Mouse (Mus musculus) forebrain, embryonic 16.5 days (tissue): ENCODE results near the gene Cphx2. TPM values are rescaled to one million over a fixed set of nuclear protein-coding genes. Genes with fewer than 3 reads are reported as not detected.
A peak's percentile ranks its signal among the peaks of the same experiment; 100 is the strongest.
"Not testable (repeated sequence)": the region's sequence is repeated elsewhere in the genome, so short reads cannot be mapped to it uniquely, and the experiment has no call there.

Source experiments
- ATAC-seq: fragments of 200-750 bp; cut with Nextera tagmentation; 2 replicates; pipeline ENCODE4 v1.8.0; 2017; ENCODE audit warnings: mild to moderate bottlenecking, moderate library complexity
- H3K27ac ChIP-seq: fragments of 300-500 bp; sonication (generic); 2 replicates; pipeline ENCODE4 v1.5.1; 2014; ENCODE audit warnings: low read length, control low read depth
- H3K27me3 ChIP-seq: fragments of 300-500 bp; sonication (generic); replicated peaks from 2 replicates; pipeline ENCODE4 v1.6.1; 2014; ENCODE audit warnings: low read length; ENCODE audit not compliant: control insufficient read depth, insufficient read depth
- H3K36me3 ChIP-seq: fragments of 300-500 bp; sonication (generic); 2 replicates; pipeline ENCODE4 v1.6.1; 2014; ENCODE audit not compliant: control insufficient read depth, insufficient read depth
- H3K4me1 ChIP-seq: fragments of 300-500 bp; sonication (generic); replicated peaks from 2 replicates; pipeline ENCODE4 v1.6.1; 2014; ENCODE audit warnings: low read length; ENCODE audit not compliant: control insufficient read depth, insufficient read depth
- H3K4me2 ChIP-seq: fragments of 300-500 bp; sonication (generic); 2 replicates; pipeline ENCODE4 v1.6.1; 2014; ENCODE audit warnings: mild to moderate bottlenecking, low read length, control low read depth
- H3K4me3 ChIP-seq: fragments of 300-500 bp; sonication (generic); replicated peaks from 2 replicates; pipeline ENCODE4 v1.5.1; 2014; ENCODE audit warnings: mild to moderate bottlenecking, low read length, control low read depth
- H3K9ac ChIP-seq: fragments of 300-500 bp; sonication (generic); replicated peaks from 2 replicates; pipeline ENCODE4 v1.6.1; 2014; ENCODE audit warnings: low read depth, low read length, control low read depth
- H3K9me3 ChIP-seq: fragments of 300-500 bp; sonication (generic); 2 replicates; pipeline ENCODE4 v1.6.1; 2016; ENCODE audit warnings: low read length; ENCODE audit not compliant: control insufficient read depth
- WGBS: fragments of 180-500 bp; shearing (Covaris S2); extraction: QIAGEN DNeasy Blood & Tissue Kit; methylation state at CpG from one replicate; pipeline ENCODE4 v1.1.7; 2014; 5-methylcytosine and 5-hydroxymethylcytosine counted together
- polyA plus RNA-seq: library from polyadenylated mRNA; unstranded; fragments of >200 nt; fragmentation: Nextera tagmentation; extraction: Ambion mirVana; gene quantifications from 2 replicates; pipeline ENCODE4 v1.2.1, GENCODE M21; 2015

Gene Cphx2
- polyA plus RNA-seq, 1 experiment from 2014 or later: not detected

DNA sequence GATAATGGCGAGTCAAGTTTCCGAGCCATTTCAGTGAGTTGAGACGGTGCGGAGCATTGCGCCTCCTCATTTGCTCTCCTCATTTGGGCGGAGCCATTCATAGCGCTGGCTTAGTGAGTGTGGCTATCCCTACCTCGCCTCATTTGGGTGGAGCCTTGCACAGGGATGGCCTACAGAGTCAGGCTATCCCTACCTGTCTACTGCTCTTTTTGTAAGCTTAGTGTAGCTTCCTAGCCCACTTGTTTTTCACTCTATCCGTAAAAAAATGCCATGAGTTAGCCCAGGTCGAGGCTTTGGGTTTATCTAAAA lies 14.0 kb upstream of the Cphx2 start, which contains the start of gene Tmem254c:
Tmem254c (minus strand) TSS at position 31 of the 309 bp plus-strand sequence.
- not testable (repeated sequence) for H3K4me1 ChIP-seq, H3K9ac ChIP-seq, H3K36me3 ChIP-seq, H3K4me2 ChIP-seq, H3K4me3 ChIP-seq, H3K27me3 ChIP-seq, H3K27ac ChIP-seq, H3K9me3 ChIP-seq
- no CpG with 5 or more reads among the region's 10 CpGs for WGBS
- ATAC-seq: peak; percentile 92

GRCm38 (mm10) chr14:26076620-26077390 lies 4.5 kb upstream of the Cphx2 start:
- not testable (repeated sequence) for H3K27ac ChIP-seq, H3K9ac ChIP-seq, H3K4me3 ChIP-seq, H3K4me2 ChIP-seq, H3K27me3 ChIP-seq, H3K9me3 ChIP-seq, ATAC-seq, H3K4me1 ChIP-seq, H3K36me3 ChIP-seq
- no CpG with 5 or more reads among the region's 5 CpGs for WGBS

DNA sequence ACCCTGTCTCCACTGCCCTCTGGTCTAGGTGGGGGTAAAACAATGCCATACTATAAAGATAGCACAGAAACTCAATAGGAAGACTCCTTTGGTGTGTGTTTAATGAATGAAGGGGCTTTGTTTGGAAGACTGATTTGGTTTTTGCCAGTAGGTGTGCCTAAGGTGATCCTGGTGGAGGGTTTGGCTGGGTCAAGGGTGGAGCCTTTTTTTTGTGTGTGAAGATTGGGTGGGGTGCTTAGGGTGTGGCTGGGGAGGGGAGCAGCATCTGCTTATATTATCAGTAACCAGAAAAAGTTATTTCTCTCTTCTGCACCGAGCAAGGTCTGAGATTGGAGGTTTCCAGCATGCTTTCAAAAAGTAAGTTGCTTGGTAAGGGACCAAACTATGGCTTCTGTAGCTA lies 681 bp downstream of the Cphx2 start, which contains the start of gene Cphx3:
Cphx3 (plus strand) TSS at position 301 of the 400 bp plus-strand sequence.
- H3K36me3 ChIP-seq, ATAC-seq, H3K27ac ChIP-seq, H3K4me3 ChIP-seq, H3K9ac ChIP-seq, H3K4me2 ChIP-seq, H3K9me3 ChIP-seq, H3K4me1 ChIP-seq, H3K27me3 ChIP-seq: not testable (repeated sequence)
- no CpG with 5 or more reads among the region's 1 CpGs for WGBS

- not testable (repeated sequence) for H3K4me2 ChIP-seq, H3K9ac ChIP-seq, H3K4me3 ChIP-seq, H3K9me3 ChIP-seq, H3K36me3 ChIP-seq, ATAC-seq, H3K4me1 ChIP-seq, H3K27me3 ChIP-seq, H3K27ac ChIP-seq
- no CpG with 5 or more reads among the region's 3 CpGs for WGBS
Observed at GRCm38 (mm10) chr14:26097622-26098021, 16.3 kb downstream of the Cphx2 start.

DNA sequence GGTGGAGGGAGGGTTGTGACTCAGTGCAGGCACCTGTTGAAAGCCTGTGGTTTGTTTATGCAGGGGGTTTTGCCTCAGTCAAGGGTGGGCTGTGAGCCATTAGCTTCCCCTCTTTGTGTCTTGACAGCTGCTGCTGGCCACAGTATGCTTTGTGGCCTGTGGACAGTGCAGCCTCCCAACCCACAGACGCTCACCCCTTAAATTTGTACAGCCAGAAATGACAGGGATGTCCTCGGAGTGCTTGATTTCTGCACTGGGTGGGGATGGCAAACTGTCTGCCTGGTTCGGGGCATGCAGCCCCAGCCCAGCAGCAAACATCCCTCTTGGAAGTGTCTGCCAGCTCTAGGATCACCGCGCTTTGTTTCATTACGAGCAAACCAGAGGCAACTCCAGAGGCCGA lies 36.8 kb downstream of the Cphx2 start, which contains the start of gene Duxbl2:
Duxbl2 (plus strand) TSS at position 200 of the 400 bp plus-strand sequence.
- no CpG with 5 or more reads among the region's 7 CpGs for WGBS
- not testable (repeated sequence) for H3K4me1 ChIP-seq, ATAC-seq, H3K4me2 ChIP-seq, H3K27ac ChIP-seq, H3K4me3 ChIP-seq, H3K27me3 ChIP-seq, H3K36me3 ChIP-seq, H3K9me3 ChIP-seq, H3K9ac ChIP-seq

DNA sequence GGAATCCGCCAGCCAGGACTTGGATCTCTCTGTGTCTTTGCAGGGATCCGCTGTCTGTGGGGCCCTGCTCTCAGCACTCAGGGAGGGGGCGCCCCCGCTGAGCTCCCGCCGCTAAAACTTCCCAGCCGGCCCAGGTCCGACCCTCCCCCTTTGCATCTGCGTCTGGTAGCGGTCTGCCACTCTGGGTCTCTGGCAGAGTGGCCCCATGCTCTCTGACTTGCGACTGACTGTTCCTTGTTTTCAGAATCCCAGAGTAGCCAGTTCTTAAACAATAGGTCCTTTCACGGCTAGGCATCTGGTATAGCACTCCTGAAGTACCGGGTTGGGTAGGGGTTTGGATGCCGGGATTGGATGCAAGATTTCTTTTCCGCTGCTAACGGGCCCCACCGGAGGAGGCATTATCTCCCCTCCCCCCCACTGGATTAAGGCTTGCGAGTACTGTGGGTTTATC lies 37.3 kb downstream of the Cphx2 start:
- not testable (repeated sequence) for H3K9ac ChIP-seq, H3K9me3 ChIP-seq, H3K4me3 ChIP-seq, H3K4me1 ChIP-seq, H3K4me2 ChIP-seq, H3K36me3 ChIP-seq, H3K27me3 ChIP-seq, H3K27ac ChIP-seq
- WGBS: no CpG with 5 or more reads among the region's 18 CpGs
- peak; percentile 89 for ATAC-seq

GRCm38 (mm10) chr14:26119095-26119494 lies 37.8 kb downstream of the Cphx2 start:
- ATAC-seq, H3K27me3 ChIP-seq: not testable (repeated sequence)
- no CpG with 5 or more reads among the region's 7 CpGs for WGBS

More at GRCm38 (mm10) chr14:26119095-26119494, 37.8 kb downstream of the Cphx2 start:
- H3K4me1 ChIP-seq, H3K9ac ChIP-seq, H3K36me3 ChIP-seq, H3K4me2 ChIP-seq, H3K4me3 ChIP-seq, H3K27ac ChIP-seq, H3K9me3 ChIP-seq: not testable (repeated sequence)

Other genes with a start within 250 kb of the Cphx2 start
- 2.0 and 2.6 TPM in 2 replicates for gene Anxa11, start 239.4 kb upstream of the Cphx2 start, polyA plus RNA-seq
- gene Plac9a, start 178.4 kb upstream of the Cphx2 start, polyA plus RNA-seq: not detected in 2 replicates
- gene Tmem254a, start 153.8 kb upstream of the Cphx2 start, polyA plus RNA-seq: 2.9 and 3.9 TPM in 2 replicates
- not detected in 2 replicates for gene Cphx1, start 143.2 kb upstream of the Cphx2 start, polyA plus RNA-seq
- gene Duxbl1, start 102.9 kb upstream of the Cphx2 start, polyA plus RNA-seq: 3.0 and 6.7 TPM in 2 replicates
- 8.4 and 9.3 TPM in 2 replicates for gene Gm9780, start 38.8 kb upstream of the Cphx2 start, polyA plus RNA-seq
- 10.6 and 17.5 TPM in 2 replicates for gene Tmem254c, start 14.2 kb upstream of the Cphx2 start, polyA plus RNA-seq
- not detected in 2 replicates for gene Cphx3, start 781 bp downstream of the Cphx2 start, polyA plus RNA-seq
- gene Duxbl2, start 36.8 kb downstream of the Cphx2 start, polyA plus RNA-seq: not detected in 2 replicates
- 5.2 and 7.4 TPM in 2 replicates for gene Plac9b, start 101.0 kb downstream of the Cphx2 start, polyA plus RNA-seq
- 18.0 and 23.1 TPM in 2 replicates for gene Tmem254b, start 125.5 kb downstream of the Cphx2 start, polyA plus RNA-seq
- gene Duxbl3, start 176.4 kb downstream of the Cphx2 start, polyA plus RNA-seq: 0.58 and 2.9 TPM in 2 replicates